Mouse (Mus musculus) forebrain, embryonic 13.5 days (tissue): ENCODE data around the gene C2cd5. TPM values are rescaled to one million over a fixed set of nuclear protein-coding genes. Genes with fewer than 3 reads are reported as not detected.

Experiments used
- ATAC-seq: fragments of 200-750 bp; cut with Nextera tagmentation; 2 replicates; pipeline ENCODE4 v1.8.0; 2017
- H3K27ac ChIP-seq: fragments of 300-500 bp; sonication (generic); 2 replicates; pipeline ENCODE4 v1.5.1; 2015; ENCODE audit warnings: inconsistent platforms, mild to moderate bottlenecking, moderate library complexity
- H3K27me3 ChIP-seq: fragments of 300-500 bp; sonication (generic); 2 replicates; pipeline ENCODE4 v1.6.1; 2015; ENCODE audit warnings: mild to moderate bottlenecking, inconsistent platforms
- H3K36me3 ChIP-seq: fragments of 300-500 bp; sonication (generic); 2 replicates; pipeline ENCODE4 v1.6.1; 2015; ENCODE audit warnings: mild to moderate bottlenecking, inconsistent platforms; ENCODE audit not compliant: poor library complexity, severe bottlenecking
- H3K4me1 ChIP-seq: fragments of 300-500 bp; sonication (generic); 2 replicates; pipeline ENCODE4 v1.6.1; 2015; ENCODE audit warnings: inconsistent platforms
- H3K4me2 ChIP-seq: fragments of 300-500 bp; sonication (generic); 2 replicates; pipeline ENCODE4 v1.6.1; 2015; ENCODE audit warnings: inconsistent platforms, mild to moderate bottlenecking, moderate library complexity
- H3K4me3 ChIP-seq: fragments of 300-500 bp; sonication (generic); 2 replicates; pipeline ENCODE4 v1.5.1; 2015; ENCODE audit warnings: mild to moderate bottlenecking, inconsistent platforms
- H3K9ac ChIP-seq: fragments of 300-500 bp; sonication (generic); 2 replicates; pipeline ENCODE4 v1.6.1; 2015; ENCODE audit warnings: mild to moderate bottlenecking, inconsistent platforms
- H3K9me3 ChIP-seq: fragments of 300-500 bp; sonication (generic); replicated peaks from 2 replicates; pipeline ENCODE4 v1.6.1; 2016; ENCODE audit warnings: inconsistent platforms
- WGBS: fragments of 180-500 bp; shearing (Covaris S2); methylation state at CpG from one replicate; pipeline ENCODE4 v1.1.7; 2015; 5-methylcytosine and 5-hydroxymethylcytosine counted together
- polyA plus RNA-seq: library from polyadenylated mRNA; unstranded; fragments of >200 nt; fragmentation: Nextera tagmentation; extraction: Ambion mirVana; gene quantifications from 2 replicates; pipeline ENCODE4 v1.2.1, GENCODE M21; 2015

The C2cd5 gene
- polyA plus RNA-seq, 1 experiment from 2014 or later, result 37.1 TPM

DNA sequence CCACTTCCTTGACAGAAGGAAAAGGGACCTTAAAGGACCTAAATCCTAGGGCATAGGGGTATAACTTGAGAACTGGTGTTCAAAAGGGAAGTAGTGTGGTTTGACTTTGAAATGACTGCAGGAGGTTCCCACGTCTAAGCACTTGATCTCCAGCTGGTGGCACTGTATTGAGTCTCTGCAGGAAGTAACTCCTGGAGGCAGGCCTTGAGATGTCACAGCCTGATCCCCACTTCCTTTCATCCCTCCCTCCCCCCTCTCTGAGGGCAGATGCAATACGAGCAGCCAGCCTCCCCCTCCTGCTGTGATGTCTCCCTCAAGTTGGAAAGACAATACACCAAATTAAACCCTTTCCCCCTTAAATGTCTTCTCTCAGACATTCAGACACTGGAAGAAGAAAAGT lies 14.6 kb upstream of the C2cd5 start:
- Histone ChIP-seq H3K36me3 (no peaks in the 10 kb centered on the region), H3K27me3 (no peaks in the 10 kb centered on the region), H3K27ac (no peak overlapping the region), H3K9ac (no peak overlapping the region), H3K9me3 (no peaks in the 10 kb centered on the region), H3K4me3 (no peak overlapping the region), H3K4me1 (no peaks in the 10 kb centered on the region), H3K4me2 (no peak overlapping the region)
- no peak for ATAC-seq
- 6% methylated on average over 2 of the region's 2 CpGs for WGBS

DNA sequence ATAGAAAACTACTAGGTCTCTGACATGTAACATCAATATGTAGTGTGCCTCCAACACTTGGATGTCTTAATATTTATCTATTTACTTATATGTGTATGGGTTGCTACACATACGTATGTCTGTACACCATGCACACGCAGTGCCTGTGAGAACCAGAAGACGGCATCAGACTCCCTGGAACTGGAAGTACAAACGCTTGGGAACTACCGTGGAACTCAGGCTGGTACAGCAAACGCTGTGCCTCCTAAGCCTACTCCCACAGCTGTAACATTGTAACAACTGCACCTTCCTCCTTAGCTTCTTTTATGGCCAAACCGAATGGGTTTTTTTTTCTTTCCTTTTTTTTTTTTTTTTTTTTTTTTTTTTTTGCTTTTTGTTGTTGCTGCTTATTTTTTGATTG lies 10.4 kb upstream of the C2cd5 start:
- no peaks in the 10 kb centered on the region for H3K9me3 ChIP-seq
- H3K9ac ChIP-seq, result no peak overlapping the region
- H3K4me1 ChIP-seq, result no peaks in the 10 kb centered on the region
- H3K4me3 ChIP-seq, result no peak overlapping the region
- no peaks in the 10 kb centered on the region for H3K27me3 ChIP-seq
- no peaks in the 10 kb centered on the region for H3K36me3 ChIP-seq
- H3K27ac ChIP-seq, result no peak overlapping the region
- WGBS, result 87% methylated on average over 7 of the region's 7 CpGs
- no peak for ATAC-seq
- no peak overlapping the region for H3K4me2 ChIP-seq

DNA sequence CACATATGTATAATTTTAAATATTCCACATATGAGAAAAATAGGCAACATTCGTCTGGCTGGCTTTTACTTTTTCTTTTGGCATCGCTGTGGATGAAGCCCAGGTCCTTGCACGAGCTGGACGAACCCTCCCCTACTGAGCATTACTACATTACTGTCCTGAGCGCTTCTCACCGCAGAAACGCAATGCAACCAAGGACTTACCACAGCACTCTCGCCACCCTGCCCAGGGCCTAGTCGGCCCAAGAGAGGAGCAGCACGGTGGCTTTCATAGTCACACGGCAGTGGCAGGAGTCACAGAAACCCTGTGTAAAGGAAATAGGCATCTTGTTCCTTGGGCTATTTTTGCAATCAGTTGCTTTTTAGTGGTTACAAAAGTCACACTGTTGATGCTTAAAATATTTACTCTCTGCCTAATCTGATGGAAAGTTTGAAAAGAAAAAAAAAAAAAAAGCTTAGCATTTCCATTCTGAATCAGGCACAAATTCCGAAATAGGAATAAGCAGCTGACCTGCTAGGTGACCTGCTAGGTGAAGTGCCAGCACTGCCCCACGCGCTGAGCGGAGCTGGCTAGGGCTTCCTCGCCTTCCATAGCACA lies 9.8 kb upstream of the C2cd5 start:
- Histone ChIP-seq H3K27ac (no peak overlapping the region), H3K36me3 (no peaks in the 10 kb centered on the region), H3K4me1 (no peaks in the 10 kb centered on the region), H3K9me3 (no peaks in the 10 kb centered on the region), H3K4me3 (no peak overlapping the region), H3K27me3 (no peaks in the 10 kb centered on the region), H3K4me2 (no peak overlapping the region), H3K9ac (no peak overlapping the region)
- WGBS, result 77% methylated on average over 16 of the region's 16 CpGs
- no peak for ATAC-seq

DNA sequence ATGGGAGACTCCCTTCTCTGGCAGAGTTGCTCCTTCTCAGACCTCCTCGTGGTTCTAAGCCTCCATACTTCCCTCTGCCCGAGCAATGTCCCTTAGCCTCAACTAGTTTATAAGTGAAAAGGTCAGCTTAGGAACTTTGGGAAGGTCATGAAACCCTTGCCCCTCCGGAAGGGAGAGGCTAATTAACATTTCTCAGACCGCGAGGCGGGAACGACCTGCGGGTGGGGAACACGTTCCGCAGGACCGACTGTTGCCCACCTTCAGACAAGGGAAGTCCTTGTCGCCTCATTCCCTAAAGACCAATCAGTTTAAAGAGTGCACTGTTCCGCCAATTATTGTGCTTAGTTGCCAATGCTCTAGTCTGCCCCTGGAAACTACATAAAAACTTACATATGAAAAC lies 8.1 kb upstream of the C2cd5 start:
- Histone ChIP-seq H3K36me3 (no peaks in the 10 kb centered on the region), H3K27ac (no peak overlapping the region), H3K4me2 (no peak overlapping the region), H3K4me1 (no peaks in the 10 kb centered on the region), H3K4me3 (no peak overlapping the region), H3K9me3 (0 out of 2 replicates have a peak, but pooled peaks cover 2% of the 10 kb centered on the region), H3K9ac (no peak overlapping the region), H3K27me3 (no peaks in the 10 kb centered on the region)
- 86% methylated on average over 13 of the region's 13 CpGs for WGBS
- no peak for ATAC-seq

DNA sequence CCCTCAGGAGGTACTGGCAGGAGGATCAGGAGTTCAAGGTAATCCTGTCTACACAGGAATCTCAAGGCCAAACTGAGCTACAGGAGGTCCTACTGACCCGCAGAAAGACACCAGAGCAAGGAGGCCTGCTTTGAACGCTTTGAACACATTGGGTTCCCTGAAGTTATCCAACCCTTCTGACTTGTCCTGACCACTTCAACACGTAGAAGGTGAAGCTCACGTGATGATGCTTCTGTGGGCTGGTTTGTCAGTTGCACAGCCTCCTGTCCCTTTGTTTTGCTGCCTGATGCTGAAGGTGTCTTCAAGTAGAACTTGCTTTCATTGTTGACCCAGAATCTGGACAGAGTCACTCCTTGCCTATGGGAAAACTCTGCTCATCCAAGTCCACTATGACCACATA lies 7.7 kb upstream of the C2cd5 start:
- 91% methylated on average over 4 of the region's 4 CpGs for WGBS
- Histone ChIP-seq H3K27ac (no peak overlapping the region), H3K9ac (no peak overlapping the region), H3K4me1 (no peaks in the 10 kb centered on the region), H3K27me3 (no peaks in the 10 kb centered on the region), H3K4me2 (no peak overlapping the region), H3K9me3 (0 out of 2 replicates have a peak, but pooled peaks cover 2% of the 10 kb centered on the region), H3K36me3 (no peaks in the 10 kb centered on the region), H3K4me3 (no peak overlapping the region)
- no peak for ATAC-seq

DNA sequence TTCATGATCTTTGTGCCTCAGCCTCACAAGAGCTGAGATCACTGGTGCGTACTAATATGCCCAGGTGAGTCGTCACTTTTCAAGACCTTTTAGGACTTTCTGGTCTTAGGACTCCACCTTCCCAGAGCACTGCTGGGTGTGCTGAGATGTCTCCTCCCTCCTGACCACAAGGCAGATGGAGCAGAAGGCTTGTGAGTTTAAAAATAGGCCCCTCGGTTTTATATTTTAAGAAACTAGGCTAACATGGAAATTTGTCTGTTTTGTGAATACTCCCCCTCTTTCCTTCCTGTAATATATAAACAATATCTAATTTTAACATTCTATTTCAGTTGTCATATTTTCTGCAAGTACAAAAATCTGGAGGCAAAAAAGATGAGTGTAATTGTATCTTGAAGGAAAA lies 5.8 kb upstream of the C2cd5 start:
- Histone ChIP-seq H3K4me1 (no peaks in the 10 kb centered on the region), H3K27ac (no peak overlapping the region), H3K27me3 (0 out of 2 replicates have a peak, but pooled peaks cover 4% of the 10 kb centered on the region), H3K4me3 (no peak overlapping the region), H3K9me3 (0 out of 2 replicates have a peak, but pooled peaks cover 2% of the 10 kb centered on the region), H3K4me2 (no peak overlapping the region), H3K9ac (no peak overlapping the region), H3K36me3 (no peaks in the 10 kb centered on the region)
- 90% methylated on average over 3 of the region's 3 CpGs for WGBS
- ATAC-seq, result no peak

DNA sequence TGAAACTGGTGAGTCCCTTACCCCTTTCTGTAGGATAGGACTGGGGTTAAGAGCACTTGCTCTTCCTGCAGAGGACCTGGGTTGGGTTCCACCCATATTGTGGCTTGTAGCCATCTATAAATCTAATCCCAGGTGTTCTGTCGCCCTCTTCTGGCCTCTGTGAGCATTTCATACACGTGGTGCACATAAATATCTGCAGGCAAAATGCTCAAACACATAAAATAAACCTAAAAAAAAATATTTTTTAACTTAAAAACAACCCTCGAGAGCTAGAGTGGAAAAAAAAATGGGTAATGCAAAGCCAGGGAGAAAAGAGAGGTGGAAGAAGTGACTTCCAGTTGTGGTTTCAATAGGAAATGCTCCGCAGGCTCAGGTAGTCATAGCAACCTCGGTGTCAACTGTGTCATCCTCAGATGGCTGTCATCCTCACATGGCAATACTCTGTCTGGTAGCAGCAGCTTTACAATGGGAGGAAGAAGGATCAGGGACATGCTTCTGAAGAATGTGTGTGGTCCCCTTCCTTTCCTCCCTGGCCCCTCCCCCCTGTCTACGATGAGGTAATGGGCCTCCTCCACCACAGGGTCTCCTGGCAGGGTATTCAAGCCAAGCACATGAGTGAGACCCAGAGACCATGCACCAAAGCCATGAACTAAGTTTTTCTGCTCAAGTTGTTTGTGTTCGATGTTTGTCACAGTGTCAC lies 4.2 kb upstream of the C2cd5 start:
- Histone ChIP-seq H3K36me3 (no peaks in the 10 kb centered on the region), H3K27ac (no peak overlapping the region), H3K4me1 (peaks cover under 1% of the 10 kb centered on the region), H3K4me3 (no peak overlapping the region), H3K27me3 (0 out of 2 replicates have a peak, but pooled peaks cover 4% of the 10 kb centered on the region), H3K4me2 (no peak overlapping the region), H3K9ac (no peak overlapping the region), H3K9me3 (0 out of 2 replicates have a peak, but pooled peaks cover 2% of the 10 kb centered on the region)
- WGBS, result 78% methylated on average over 7 of the region's 7 CpGs
- no peak for ATAC-seq

DNA sequence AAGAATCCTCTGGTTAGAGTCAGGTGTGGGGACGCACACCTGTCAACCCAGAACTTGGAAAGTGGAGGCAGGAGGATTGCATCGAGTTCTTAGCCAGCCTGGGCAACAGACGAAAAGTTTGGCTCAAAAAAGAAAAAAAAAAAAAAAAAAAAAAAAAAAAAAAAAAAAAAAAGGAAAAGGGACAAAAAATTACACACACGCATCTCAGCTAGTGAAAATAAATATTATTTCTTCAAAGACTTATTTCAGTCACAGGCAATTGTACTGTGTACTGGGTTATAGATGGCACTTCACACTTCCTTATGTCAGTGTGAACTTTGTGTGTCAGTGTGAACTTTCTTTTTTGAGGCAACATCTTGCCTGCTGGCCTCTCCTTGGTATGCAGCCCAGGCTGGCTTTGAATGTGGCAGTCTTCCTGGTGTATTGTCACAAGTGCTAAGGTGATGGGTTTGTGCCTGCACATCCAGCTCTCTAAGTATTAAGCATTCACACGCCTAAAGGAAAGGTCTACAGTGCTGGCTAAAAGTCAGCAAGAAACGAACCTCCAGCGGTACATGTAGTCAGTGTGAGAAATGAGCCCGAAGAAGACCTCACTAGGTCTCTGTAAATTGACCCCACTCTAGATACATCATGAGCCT lies 656 bp upstream of the C2cd5 start:
- Histone ChIP-seq H3K27ac (peak overlapping the region; percentile 96; the same call in 1 of the 2 replicates), H3K9ac (peak overlapping the region; percentile 90), H3K36me3 (peaks cover 11% of the 10 kb centered on the region; the same call in 1 of the 2 replicates), H3K4me2 (peak overlapping the region; percentile 82), H3K9me3 (0 out of 2 replicates have a peak, but pooled peaks cover 2% of the 10 kb centered on the region), H3K4me3 (peak overlapping the region; percentile 85), H3K27me3 (0 out of 2 replicates have a peak, but pooled peaks cover 4% of the 10 kb centered on the region), H3K4me1 (peaks cover 16% of the 10 kb centered on the region)
- ATAC-seq, result no peak
- WGBS, result 54% methylated on average over 8 of the region's 8 CpGs

DNA sequence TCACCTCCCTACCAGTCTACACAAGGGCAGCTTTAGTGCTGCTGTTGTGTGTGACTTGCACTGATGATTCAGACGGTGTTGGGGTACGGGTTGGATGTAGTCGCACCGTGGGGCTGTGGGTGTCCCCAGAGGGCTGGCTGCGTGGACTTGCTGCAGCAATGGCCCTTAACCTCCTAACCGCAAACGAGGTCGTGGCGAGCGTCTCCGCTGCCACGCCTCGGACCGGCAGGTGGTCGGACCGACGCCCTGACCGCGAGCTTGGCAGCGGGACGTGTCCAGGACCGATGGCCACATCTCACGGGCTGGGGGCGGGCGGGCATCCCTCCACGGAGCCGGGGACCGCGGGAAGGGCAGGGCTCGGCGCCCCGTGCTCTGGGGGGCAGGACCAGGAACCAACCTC lies 660 bp downstream of the C2cd5 start:
- ATAC-seq, result peak; percentile 74

DNA sequence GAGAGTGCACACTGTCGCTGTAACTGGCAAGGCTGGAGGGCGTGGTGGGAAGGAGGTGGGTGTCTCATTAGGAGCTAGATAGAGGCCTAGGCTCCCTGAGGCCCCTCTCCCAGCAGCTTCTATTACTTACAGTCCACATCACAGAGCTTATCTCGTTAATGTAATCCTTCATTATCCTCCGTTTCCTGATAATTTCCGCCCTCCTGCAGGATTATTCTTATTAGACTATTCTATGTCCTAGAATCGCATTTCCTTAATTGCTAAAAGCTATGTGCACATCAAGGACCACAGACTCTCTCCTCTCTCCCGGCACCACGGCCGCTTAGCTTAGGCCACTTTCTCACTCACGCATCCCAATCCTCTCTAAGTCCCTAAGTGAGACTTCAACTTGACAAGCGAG lies 4.8 kb downstream of the C2cd5 start:
- no peak overlapping the region for H3K27ac ChIP-seq
- ATAC-seq, result no peak
- no peak overlapping the region for H3K4me2 ChIP-seq
- no peaks in the 10 kb centered on the region for H3K27me3 ChIP-seq
- peak overlapping the region; percentile 30; the same call in 1 of the 2 replicates for H3K9ac ChIP-seq
- peaks cover 34% of the 10 kb centered on the region for H3K36me3 ChIP-seq
- H3K4me3 ChIP-seq, result no peak overlapping the region
- H3K4me1 ChIP-seq, result peaks cover 24% of the 10 kb centered on the region
- H3K9me3 ChIP-seq, result no peaks in the 10 kb centered on the region
- WGBS, result 22% methylated on average over 11 of the region's 11 CpGs

More for the DNA sequence above, 660 bp downstream of the C2cd5 start:
- peak overlapping the region; percentile 90 for H3K9ac ChIP-seq
- H3K36me3 ChIP-seq, result peaks cover 11% of the 10 kb centered on the region; the same call in 1 of the 2 replicates
- H3K4me2 ChIP-seq, result peak overlapping the region; percentile 82
- H3K9me3 ChIP-seq, result 0 out of 2 replicates have a peak, but pooled peaks cover 2% of the 10 kb centered on the region
- under 1% methylated on average over 32 of the region's 32 CpGs for WGBS
- peaks cover 24% of the 10 kb centered on the region for H3K4me1 ChIP-seq
- peak overlapping the region; percentile 85 for H3K4me3 ChIP-seq
- 0 out of 2 replicates have a peak, but pooled peaks cover 4% of the 10 kb centered on the region for H3K27me3 ChIP-seq
- H3K27ac ChIP-seq, result peak overlapping the region; percentile 96

DNA sequence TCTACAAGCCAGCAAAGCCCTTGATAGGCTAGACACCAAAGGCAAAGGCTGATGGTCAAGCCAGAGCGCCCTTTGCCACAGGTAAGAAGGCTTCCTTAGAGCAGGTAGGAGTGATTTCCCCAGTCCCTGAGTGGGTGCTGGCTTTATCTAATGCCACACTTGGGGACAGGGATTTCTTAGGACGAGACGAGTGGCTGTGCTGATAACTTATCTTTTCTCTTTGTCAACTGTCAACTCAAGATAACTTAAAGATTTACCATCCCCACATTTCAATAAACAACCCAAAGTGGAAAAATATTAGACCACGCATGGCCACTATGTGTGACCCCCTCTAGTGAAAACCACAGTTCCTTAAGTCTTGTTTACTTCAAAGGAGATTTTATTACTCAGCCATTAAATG lies 7.1 kb downstream of the C2cd5 start:
- H3K9ac ChIP-seq, result no peak overlapping the region
- H3K4me1 ChIP-seq, result peaks cover 13% of the 10 kb centered on the region
- no peaks in the 10 kb centered on the region for H3K9me3 ChIP-seq
- no peak overlapping the region for H3K27ac ChIP-seq
- peaks cover 52% of the 10 kb centered on the region for H3K36me3 ChIP-seq
- WGBS, result 93% methylated on average over 4 of the region's 4 CpGs
- H3K27me3 ChIP-seq, result no peaks in the 10 kb centered on the region
- no peak for ATAC-seq
- H3K4me3 ChIP-seq, result no peak overlapping the region
- no peak overlapping the region for H3K4me2 ChIP-seq

DNA sequence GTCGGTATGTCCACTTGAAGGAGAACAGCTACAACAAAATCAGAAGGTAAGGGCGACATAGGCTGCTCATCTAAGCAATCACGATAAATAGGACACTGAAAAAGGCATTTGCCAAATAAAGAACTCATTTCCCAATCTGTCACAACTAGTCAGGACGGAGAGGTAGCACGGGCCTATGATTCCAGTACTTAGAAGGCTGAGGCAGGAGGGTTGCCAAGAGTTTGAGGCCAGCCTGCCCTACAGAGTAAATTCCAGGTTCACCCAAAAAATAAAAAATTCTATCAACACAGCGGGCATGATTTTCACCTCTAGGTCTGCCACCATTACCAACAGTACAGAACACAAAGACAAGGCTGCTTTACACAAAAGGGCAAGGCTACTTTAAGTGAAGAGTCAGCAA lies 8.9 kb downstream of the C2cd5 start:
- H3K27me3 ChIP-seq, result no peaks in the 10 kb centered on the region
- no peak for ATAC-seq
- H3K9ac ChIP-seq, result no peak overlapping the region
- H3K4me1 ChIP-seq, result peaks cover 8% of the 10 kb centered on the region
- no peak overlapping the region for H3K4me3 ChIP-seq
- 95% methylated on average over 6 of the region's 6 CpGs for WGBS
- peaks cover 58% of the 10 kb centered on the region for H3K36me3 ChIP-seq
- H3K9me3 ChIP-seq, result no peaks in the 10 kb centered on the region
- H3K27ac ChIP-seq, result no peak overlapping the region
- H3K4me2 ChIP-seq, result no peak overlapping the region
